Mouse (Mus musculus): Measurements from ENCODE around the gene Grk2. TPM values are rescaled to one million over a fixed set of nuclear protein-coding genes. Genes with fewer than 3 reads are reported as not detected.

The Grk2 gene
- polyA plus RNA-seq, 1 experiment: 210 TPM

GRCm38 (mm10) chr19:4300852-4301734, 4.9 kb downstream of the Grk2 start:
- TF ChIP-seq CTCF (IDR thresholded peaks at IDR 0.05; ENCODE audit: insufficient read depth, low read depth, low read length): no peak
- no peak for TF ChIP-seq POLR2A (IDR thresholded peaks at IDR 0.05; ENCODE audit: insufficient read depth, low read depth, low read length)
- Histone ChIP-seq H3K4me3 (ENCODE audit: insufficient read depth, low read depth, low read length) (no peak overlapping the region), H3K27ac (ENCODE audit: insufficient read depth, low read depth, low read length) (peak overlapping the region; percentile 62), H3K4me1 (ENCODE audit: control insufficient read depth, insufficient read depth, low read length) (peaks cover 69% of the 10 kb centered on the region)
- WGBS: 59% methylated on average over 11 of the region's 11 CpGs

GRCm38 (mm10) chr19:4300271-4300704, 5.7 kb downstream of the Grk2 start:
- Histone ChIP-seq H3K4me3 (ENCODE audit: insufficient read depth, low read depth, low read length) (no peak overlapping the region), H3K4me1 (ENCODE audit: control insufficient read depth, insufficient read depth, low read length) (peaks cover 69% of the 10 kb centered on the region), H3K27ac (ENCODE audit: insufficient read depth, low read depth, low read length) (no peak overlapping the region; the same call in 1 of the 2 replicates)
- TF ChIP-seq CTCF (IDR thresholded peaks at IDR 0.05; ENCODE audit: insufficient read depth, low read depth, low read length): no peak
- no peak for TF ChIP-seq POLR2A (IDR thresholded peaks at IDR 0.05; ENCODE audit: insufficient read depth, low read depth, low read length)
- 46% methylated on average over 7 of the region's 7 CpGs for WGBS

- WGBS: 72% methylated on average over 6 of the region's 6 CpGs
- Histone ChIP-seq H3K27ac (ENCODE audit: insufficient read depth, low read depth, low read length) (no peak overlapping the region; the same call in 1 of the 2 replicates), H3K4me3 (ENCODE audit: insufficient read depth, low read depth, low read length) (no peak overlapping the region), H3K4me1 (ENCODE audit: control insufficient read depth, insufficient read depth, low read length) (peaks cover 73% of the 10 kb centered on the region)
- TF ChIP-seq POLR2A (IDR thresholded peaks at IDR 0.05; ENCODE audit: insufficient read depth, low read depth, low read length) (no peak), CTCF (IDR thresholded peaks at IDR 0.05; ENCODE audit: insufficient read depth, low read depth, low read length) (no peak)
Measured at GRCm38 (mm10) chr19:4299574-4300270, 6.3 kb downstream of the Grk2 start.

- TF ChIP-seq POLR2A (IDR thresholded peaks at IDR 0.05; ENCODE audit: insufficient read depth, low read depth, low read length) (no peak), CTCF (IDR thresholded peaks at IDR 0.05; ENCODE audit: insufficient read depth, low read depth, low read length) (no peak)
- Histone ChIP-seq H3K4me3 (ENCODE audit: insufficient read depth, low read depth, low read length) (no peak overlapping the region), H3K4me1 (ENCODE audit: control insufficient read depth, insufficient read depth, low read length) (peaks cover 73% of the 10 kb centered on the region), H3K27ac (ENCODE audit: insufficient read depth, low read depth, low read length) (no peak overlapping the region)
- 87% methylated on average over 7 of the region's 7 CpGs for WGBS
Measured at GRCm38 (mm10) chr19:4299126-4299525, 6.9 kb downstream of the Grk2 start.

GRCm38 (mm10) chr19:4298322-4299121, 7.5 kb downstream of the Grk2 start:
- no peak for TF ChIP-seq POLR2A (IDR thresholded peaks at IDR 0.05; ENCODE audit: insufficient read depth, low read depth, low read length)
- Histone ChIP-seq H3K4me1 (ENCODE audit: control insufficient read depth, insufficient read depth, low read length) (peaks cover 69% of the 10 kb centered on the region), H3K4me3 (ENCODE audit: insufficient read depth, low read depth, low read length) (no peak overlapping the region), H3K27ac (ENCODE audit: insufficient read depth, low read depth, low read length) (no peak overlapping the region)
- WGBS: 83% methylated on average over 17 of the region's 17 CpGs

GRCm38 (mm10) chr19:4297851-4298250, 8.2 kb downstream of the Grk2 start:
- TF ChIP-seq CTCF (IDR thresholded peaks at IDR 0.05; ENCODE audit: insufficient read depth, low read depth, low read length): no peak
- TF ChIP-seq POLR2A (IDR thresholded peaks at IDR 0.05; ENCODE audit: insufficient read depth, low read depth, low read length): no peak
- 89% methylated on average over 5 of the region's 5 CpGs for WGBS
- Histone ChIP-seq H3K27ac (ENCODE audit: insufficient read depth, low read depth, low read length) (no peak overlapping the region), H3K4me3 (ENCODE audit: insufficient read depth, low read depth, low read length) (no peak overlapping the region), H3K4me1 (ENCODE audit: control insufficient read depth, insufficient read depth, low read length) (peaks cover 63% of the 10 kb centered on the region)

GRCm38 (mm10) chr19:4296611-4297010, 9.4 kb downstream of the Grk2 start:
- TF ChIP-seq CTCF (IDR thresholded peaks at IDR 0.05; ENCODE audit: insufficient read depth, low read depth, low read length): no peak
- no peak for TF ChIP-seq POLR2A (IDR thresholded peaks at IDR 0.05; ENCODE audit: insufficient read depth, low read depth, low read length)
- 98% methylated on average over 2 of the region's 2 CpGs for WGBS
- H3K27ac ChIP-seq (ENCODE audit: insufficient read depth, low read depth, low read length): no peak overlapping the region
- H3K4me1 ChIP-seq (ENCODE audit: control insufficient read depth, insufficient read depth, low read length): peaks cover 50% of the 10 kb centered on the region
- no peak overlapping the region for H3K4me3 ChIP-seq (ENCODE audit: insufficient read depth, low read depth, low read length)

- 90% methylated on average over 4 of the region's 4 CpGs for WGBS
- peaks cover 38% of the 10 kb centered on the region for H3K4me1 ChIP-seq (ENCODE audit: control insufficient read depth, insufficient read depth, low read length)
- TF ChIP-seq CTCF (IDR thresholded peaks at IDR 0.05; ENCODE audit: insufficient read depth, low read depth, low read length): no peak
- TF ChIP-seq POLR2A (IDR thresholded peaks at IDR 0.05; ENCODE audit: insufficient read depth, low read depth, low read length): no peak
Measured at GRCm38 (mm10) chr19:4295391-4295790, 10.6 kb downstream of the Grk2 start.

More at GRCm38 (mm10) chr19:4295391-4295790, 10.6 kb downstream of the Grk2 start:
- Histone ChIP-seq H3K27ac (ENCODE audit: insufficient read depth, low read depth, low read length) (no peak overlapping the region), H3K4me3 (ENCODE audit: insufficient read depth, low read depth, low read length) (no peak overlapping the region)

Data from olfactory bulb, adult 2 months (tissue).